Mouse (Mus musculus): ENCODE measurements around the gene Tbx19. TPM values are rescaled to one million over a fixed set of nuclear protein-coding genes. Genes with fewer than 3 reads are reported as not detected.

Tbx19 gene
- total RNA-seq (2022), result not detected

- DNase-seq (ENCODE audit: low spot score in 2 of 2), result no peak
Measured at GRCm38 (mm10) chr1:165160723-165161405, at the start of gene Tbx19. TSS of gene Tbx19 (minus strand) at chr1:165160773.

- DNase-seq (ENCODE audit: low spot score in 2 of 2), result no peak
Measured at GRCm38 (mm10) chr1:165205591-165205990, 45.0 kb upstream of the Tbx19 start.

GRCm38 (mm10) chr1:165203488-165204035 lies 43.0 kb upstream of the Tbx19 start:
- no peak for DNase-seq (ENCODE audit: low spot score in 2 of 2)

- DNase-seq (ENCODE audit: low spot score in 2 of 2), result no peak
Measured at GRCm38 (mm10) chr1:165201445-165202012, 41.0 kb upstream of the Tbx19 start.

- no peak for DNase-seq (ENCODE audit: low spot score in 2 of 2)
Measured at GRCm38 (mm10) chr1:165200748-165201147, 40.2 kb upstream of the Tbx19 start.

- no peak for DNase-seq (ENCODE audit: low spot score in 2 of 2)
Measured at GRCm38 (mm10) chr1:165199639-165200038, 39.1 kb upstream of the Tbx19 start.

- DNase-seq (ENCODE audit: low spot score in 2 of 2), result no peak
Measured at GRCm38 (mm10) chr1:165198951-165199350, 38.4 kb upstream of the Tbx19 start.

- DNase-seq (ENCODE audit: low spot score in 2 of 2), result no peak
Measured at GRCm38 (mm10) chr1:165197875-165198274, 37.3 kb upstream of the Tbx19 start.

- DNase-seq (ENCODE audit: low spot score in 2 of 2), result no peak
Measured at GRCm38 (mm10) chr1:165195396-165195960, 34.9 kb upstream of the Tbx19 start.

GRCm38 (mm10) chr1:165194662-165195013 lies 34.1 kb upstream of the Tbx19 start:
- DNase-seq (ENCODE audit: low spot score in 2 of 2), result no peak

GRCm38 (mm10) chr1:165193880-165194661 lies 33.5 kb upstream of the Tbx19 start, which contains the start of gene Sft2d2:
TSS of gene Sft2d2 (minus strand) at chr1:165194438.
- peak; percentile 51 to 70 for DNase-seq (ENCODE audit: low spot score in 2 of 2)

GRCm38 (mm10) chr1:165193426-165193825 lies 32.9 kb upstream of the Tbx19 start:
- DNase-seq (ENCODE audit: low spot score in 2 of 2), result no peak

- no peak for DNase-seq (ENCODE audit: low spot score in 2 of 2)
Measured at GRCm38 (mm10) chr1:165192714-165193264, 32.2 kb upstream of the Tbx19 start.

GRCm38 (mm10) chr1:165192102-165192501 lies 31.5 kb upstream of the Tbx19 start:
- DNase-seq (ENCODE audit: low spot score in 2 of 2), result no peak

GRCm38 (mm10) chr1:165191611-165192010 lies 31.0 kb upstream of the Tbx19 start:
- no peak for DNase-seq (ENCODE audit: low spot score in 2 of 2)

- DNase-seq (ENCODE audit: low spot score in 2 of 2), result no peak
Measured at GRCm38 (mm10) chr1:165190571-165191273, 30.1 kb upstream of the Tbx19 start.

GRCm38 (mm10) chr1:165190068-165190467 lies 29.5 kb upstream of the Tbx19 start:
- no peak for DNase-seq (ENCODE audit: low spot score in 2 of 2)

- DNase-seq (ENCODE audit: low spot score in 2 of 2), result no peak
Measured at GRCm38 (mm10) chr1:165188806-165189580, 28.4 kb upstream of the Tbx19 start.

- DNase-seq (ENCODE audit: low spot score in 2 of 2), result no peak
Measured at GRCm38 (mm10) chr1:165187357-165187756, 26.8 kb upstream of the Tbx19 start.

GRCm38 (mm10) chr1:165186491-165186890 lies 25.9 kb upstream of the Tbx19 start:
- no peak for DNase-seq (ENCODE audit: low spot score in 2 of 2)

All from left cerebral cortex, adult 8-10 months (tissue).